Mouse (Mus musculus) forebrain, embryonic 15.5 days (tissue): ENCODE data around the gene Ppp1cc. TPM values are rescaled to one million over a fixed set of nuclear protein-coding genes. Genes with fewer than 3 reads are reported as not detected.
"Not testable (repeated sequence)": the region's sequence is repeated elsewhere in the genome, so short reads cannot be mapped to it uniquely, and the experiment has no call there.

Experiments used
- ATAC-seq: fragments of 200-750 bp; cut with Nextera tagmentation; replicated peaks from 2 replicates; pipeline ENCODE4 v1.8.0; 2017; ENCODE audit warnings: mild to moderate bottlenecking, moderate TSS enrichment, moderate library complexity
- H3K27ac ChIP-seq: fragments of 300-500 bp; sonication (generic); replicated peaks from 2 replicates; pipeline ENCODE4 v1.5.1; 2015; ENCODE audit warnings: mild to moderate bottlenecking, inconsistent platforms
- H3K27me3 ChIP-seq: fragments of 300-500 bp; sonication (generic); 2 replicates; pipeline ENCODE4 v1.6.1; 2015; ENCODE audit warnings: inconsistent platforms
- H3K36me3 ChIP-seq: fragments of 300-500 bp; sonication (generic); 2 replicates; pipeline ENCODE4 v1.6.1; 2015; ENCODE audit warnings: mild to moderate bottlenecking, inconsistent platforms
- H3K4me1 ChIP-seq: fragments of 300-500 bp; sonication (generic); 2 replicates; pipeline ENCODE4 v1.6.1; 2015; ENCODE audit warnings: inconsistent platforms
- H3K4me2 ChIP-seq: fragments of 300-500 bp; sonication (generic); replicated peaks from 2 replicates; pipeline ENCODE4 v1.6.1; 2015; ENCODE audit warnings: mild to moderate bottlenecking, inconsistent platforms
- H3K4me3 ChIP-seq: fragments of 300-500 bp; sonication (generic); 2 replicates; pipeline ENCODE4 v1.5.1; 2015; ENCODE audit warnings: mild to moderate bottlenecking, inconsistent platforms
- H3K9ac ChIP-seq: fragments of 300-500 bp; sonication (generic); replicated peaks from 2 replicates; pipeline ENCODE4 v1.6.1; 2015; ENCODE audit warnings: mild to moderate bottlenecking, inconsistent platforms
- H3K9me3 ChIP-seq: fragments of 300-500 bp; sonication (generic); 2 replicates; pipeline ENCODE4 v1.6.1; 2016; ENCODE audit warnings: inconsistent platforms
- WGBS: fragments of 180-500 bp; shearing (Covaris S2); methylation state at CpG from one replicate; pipeline ENCODE4 v1.1.7; 2015; ENCODE audit warnings: mixed read lengths; 5-methylcytosine and 5-hydroxymethylcytosine counted together
- polyA plus RNA-seq: library from polyadenylated mRNA; unstranded; fragments of >200 nt; fragmentation: Nextera tagmentation; extraction: Ambion mirVana; gene quantifications from 2 replicates; pipeline ENCODE4 v1.2.1, GENCODE M21; 2015

Ppp1cc gene
- polyA plus RNA-seq, 1 experiment from 2014 or later = 275 TPM

- Histone ChIP-seq H3K4me1 (no peaks in the 10 kb centered on the region), H3K9ac (no peak overlapping the region), H3K9me3 (no peaks in the 10 kb centered on the region), H3K4me3 (no peak overlapping the region), H3K36me3 (no peaks in the 10 kb centered on the region), H3K27me3 (no peaks in the 10 kb centered on the region), H3K27ac (no peak overlapping the region), H3K4me2 (no peak overlapping the region)
- ATAC-seq = no peak
- WGBS = 56% methylated on average over 8 of the region's 8 CpGs
Observed at GRCm38 (mm10) chr5:122142230-122142992, 15.7 kb upstream of the Ppp1cc start.

DNA sequence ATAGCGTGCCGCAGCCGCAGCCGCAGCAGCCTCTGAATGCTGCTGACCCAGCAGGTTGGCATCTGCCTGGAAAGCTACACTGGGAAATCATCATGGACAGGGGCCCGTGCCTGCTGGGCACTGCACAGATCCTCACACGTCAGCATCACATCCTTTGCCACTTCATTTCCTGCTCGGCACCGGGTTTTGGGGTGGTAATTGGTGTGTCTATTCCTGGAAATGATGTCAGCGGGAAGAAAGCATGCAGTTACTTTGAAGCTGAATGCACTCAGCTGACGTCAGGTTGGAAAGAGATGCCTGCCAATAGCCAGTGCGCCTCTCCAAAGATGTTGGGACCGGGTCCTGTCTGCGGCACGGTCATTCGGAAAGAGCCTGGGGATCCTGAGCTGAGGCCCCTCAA is 14.5 kb upstream of the Ppp1cc start:
- no peaks in the 10 kb centered on the region for H3K9me3 ChIP-seq
- H3K9ac ChIP-seq = no peak overlapping the region
- 81% methylated on average over 15 of the region's 15 CpGs for WGBS
- H3K4me1 ChIP-seq = no peaks in the 10 kb centered on the region
- H3K36me3 ChIP-seq = no peaks in the 10 kb centered on the region
- H3K27me3 ChIP-seq = no peaks in the 10 kb centered on the region
- H3K4me3 ChIP-seq = no peak overlapping the region
- no peak overlapping the region for H3K4me2 ChIP-seq
- H3K27ac ChIP-seq = no peak overlapping the region
- no peak for ATAC-seq

DNA sequence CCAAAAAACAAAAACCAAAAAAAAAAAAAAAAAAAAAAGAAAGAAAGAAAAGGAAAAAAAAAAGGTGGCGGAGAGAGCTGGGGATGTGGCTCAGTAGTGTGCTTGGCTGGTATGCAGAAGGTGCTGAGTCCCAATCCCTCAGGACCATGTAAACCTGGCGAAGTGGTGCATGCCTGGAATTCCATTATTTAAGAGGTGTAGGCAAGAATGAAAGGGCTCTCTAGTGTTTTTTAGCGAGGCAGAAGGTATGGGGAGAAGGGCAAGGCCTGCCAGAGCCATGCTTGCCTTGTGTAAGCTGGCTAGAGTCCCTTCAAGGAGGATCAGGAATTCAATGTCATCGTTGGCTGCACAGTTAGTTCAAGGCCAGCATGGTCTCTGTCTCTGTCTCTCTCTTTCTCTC is 13.3 kb upstream of the Ppp1cc start:
- no peak overlapping the region for H3K27ac ChIP-seq
- no peak overlapping the region for H3K9ac ChIP-seq
- no peaks in the 10 kb centered on the region for H3K4me1 ChIP-seq
- no peaks in the 10 kb centered on the region for H3K36me3 ChIP-seq
- no peak overlapping the region for H3K4me2 ChIP-seq
- no peaks in the 10 kb centered on the region for H3K9me3 ChIP-seq
- 85% methylated on average over 4 of the region's 4 CpGs for WGBS
- no peak for ATAC-seq
- H3K4me3 ChIP-seq = no peak overlapping the region
- no peaks in the 10 kb centered on the region for H3K27me3 ChIP-seq

DNA sequence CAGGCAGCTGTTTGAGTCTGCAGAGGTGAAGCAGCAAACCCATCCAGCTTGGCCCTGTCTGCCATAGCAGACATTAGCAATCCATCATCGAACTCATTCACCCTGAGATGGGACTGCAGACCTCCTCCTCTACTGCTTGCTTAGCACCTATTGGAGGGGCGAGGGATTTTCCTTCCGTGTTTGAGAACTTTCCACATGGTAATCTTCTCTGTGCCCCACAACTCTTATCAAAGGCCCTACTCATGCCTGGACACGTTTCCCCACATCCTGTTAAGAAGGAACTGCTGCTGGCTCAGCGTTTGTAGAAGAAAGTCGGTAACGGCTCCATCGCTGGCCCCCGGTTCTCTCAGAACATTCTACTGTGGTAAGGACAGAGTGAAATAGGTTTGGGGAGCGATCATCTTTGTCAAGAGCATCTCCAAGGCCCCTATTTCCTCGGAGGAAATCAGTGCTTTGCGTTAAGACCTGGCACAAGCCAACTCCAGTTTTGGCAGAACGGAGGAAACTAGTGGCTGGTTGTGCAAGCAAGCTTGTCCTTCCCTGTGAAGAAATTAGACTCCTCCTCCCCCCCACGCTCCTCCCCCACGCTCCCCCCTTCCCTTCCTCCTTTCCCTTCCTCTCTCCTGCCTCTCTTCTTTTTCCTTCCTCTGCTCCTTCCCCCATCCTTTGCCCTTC is 12.6 kb upstream of the Ppp1cc start:
- 0 out of 2 replicates have a peak overlapping the region, but pooled peaks have one; percentile 10 for H3K4me2 ChIP-seq
- 0 out of 2 replicates have a peak overlapping the region, but pooled peaks have one; percentile 8 for H3K27ac ChIP-seq
- no peak for ATAC-seq
- H3K27me3 ChIP-seq = no peaks in the 10 kb centered on the region
- WGBS = 72% methylated on average over 15 of the region's 15 CpGs
- H3K9ac ChIP-seq = no peak overlapping the region
- no peaks in the 10 kb centered on the region for H3K4me1 ChIP-seq
- H3K9me3 ChIP-seq = no peaks in the 10 kb centered on the region
- H3K36me3 ChIP-seq = no peaks in the 10 kb centered on the region
- no peak overlapping the region for H3K4me3 ChIP-seq

DNA sequence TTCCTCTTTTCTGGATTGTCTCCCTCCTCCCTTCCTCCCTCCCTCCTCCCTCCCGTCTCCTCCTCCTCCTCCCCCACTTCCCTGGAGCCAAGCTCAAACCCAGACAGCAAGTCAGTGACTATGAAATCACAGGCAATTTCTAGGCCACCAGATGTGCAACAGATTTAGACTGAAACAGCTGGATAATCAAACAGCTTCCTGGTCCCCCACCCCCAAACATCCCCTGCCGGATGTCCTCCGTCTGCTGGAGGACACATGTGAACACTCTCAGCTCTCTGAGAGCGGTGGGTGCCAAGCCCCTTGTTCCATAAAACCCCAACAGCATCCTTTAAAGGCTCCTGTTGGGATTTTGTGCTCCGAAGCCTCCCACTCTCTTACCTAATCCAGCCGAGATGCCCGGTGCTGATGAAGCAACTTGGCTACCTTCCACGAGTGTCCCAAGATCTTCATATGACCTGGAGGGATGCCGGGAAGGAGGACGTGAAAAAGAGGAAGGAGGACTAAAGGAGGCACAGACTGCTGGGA is 12.0 kb upstream of the Ppp1cc start:
- Histone ChIP-seq H3K4me3 (no peak overlapping the region), H3K9ac (no peak overlapping the region), H3K27ac (no peak overlapping the region; the same call in 1 of the 2 replicates), H3K4me2 (no peak overlapping the region), H3K27me3 (no peaks in the 10 kb centered on the region), H3K9me3 (no peaks in the 10 kb centered on the region), H3K36me3 (no peaks in the 10 kb centered on the region), H3K4me1 (no peaks in the 10 kb centered on the region)
- ATAC-seq = no peak
- WGBS = 65% methylated on average over 10 of the region's 10 CpGs

GRCm38 (mm10) chr5:122146609-122147008 is 11.5 kb upstream of the Ppp1cc start:
- Histone ChIP-seq H3K4me1 (no peaks in the 10 kb centered on the region), H3K9me3 (no peaks in the 10 kb centered on the region), H3K4me2 (no peak overlapping the region), H3K4me3 (no peak overlapping the region), H3K9ac (no peak overlapping the region), H3K36me3 (no peaks in the 10 kb centered on the region), H3K27ac (no peak overlapping the region; the same call in 1 of the 2 replicates), H3K27me3 (no peaks in the 10 kb centered on the region)
- no peak for ATAC-seq

- Histone ChIP-seq H3K27ac (no peak overlapping the region), H3K4me2 (no peak overlapping the region), H3K4me1 (no peaks in the 10 kb centered on the region), H3K9ac (no peak overlapping the region), H3K27me3 (no peaks in the 10 kb centered on the region), H3K9me3 (no peaks in the 10 kb centered on the region), H3K4me3 (no peak overlapping the region), H3K36me3 (no peaks in the 10 kb centered on the region)
- WGBS = 56% methylated on average over 1 of the region's 1 CpGs
- no peak for ATAC-seq
Observed at GRCm38 (mm10) chr5:122148107-122148506, 10.0 kb upstream of the Ppp1cc start.

- Histone ChIP-seq H3K9me3 (no peaks in the 10 kb centered on the region), H3K4me2 (no peak overlapping the region), H3K27me3 (no peaks in the 10 kb centered on the region), H3K27ac (no peak overlapping the region), H3K9ac (no peak overlapping the region), H3K4me1 (no peaks in the 10 kb centered on the region), H3K4me3 (no peak overlapping the region), H3K36me3 (no peaks in the 10 kb centered on the region)
- 55% methylated on average over 4 of the region's 4 CpGs for WGBS
- no peak for ATAC-seq
Observed at GRCm38 (mm10) chr5:122149259-122149658, 8.8 kb upstream of the Ppp1cc start.

- H3K4me1 ChIP-seq, ATAC-seq, H3K36me3 ChIP-seq, H3K4me2 ChIP-seq, H3K9me3 ChIP-seq, H3K4me3 ChIP-seq, H3K27me3 ChIP-seq, H3K9ac ChIP-seq, H3K27ac ChIP-seq: not testable (repeated sequence)
- 88% methylated on average over 5 of the region's 5 CpGs for WGBS
Observed at GRCm38 (mm10) chr5:122152508-122152907, 5.6 kb upstream of the Ppp1cc start.

- Histone ChIP-seq H3K4me3 (no peak overlapping the region), H3K4me1 (0 out of 2 replicates have a peak, but pooled peaks cover 9% of the 10 kb centered on the region), H3K4me2 (no peak overlapping the region), H3K9me3 (no peaks in the 10 kb centered on the region), H3K27me3 (no peaks in the 10 kb centered on the region), H3K36me3 (no peaks in the 10 kb centered on the region), H3K27ac (no peak overlapping the region), H3K9ac (no peak overlapping the region)
- no peak for ATAC-seq
- 31% methylated on average over 12 of the region's 14 CpGs for WGBS
Observed at GRCm38 (mm10) chr5:122154006-122154405, 4.1 kb upstream of the Ppp1cc start.

DNA sequence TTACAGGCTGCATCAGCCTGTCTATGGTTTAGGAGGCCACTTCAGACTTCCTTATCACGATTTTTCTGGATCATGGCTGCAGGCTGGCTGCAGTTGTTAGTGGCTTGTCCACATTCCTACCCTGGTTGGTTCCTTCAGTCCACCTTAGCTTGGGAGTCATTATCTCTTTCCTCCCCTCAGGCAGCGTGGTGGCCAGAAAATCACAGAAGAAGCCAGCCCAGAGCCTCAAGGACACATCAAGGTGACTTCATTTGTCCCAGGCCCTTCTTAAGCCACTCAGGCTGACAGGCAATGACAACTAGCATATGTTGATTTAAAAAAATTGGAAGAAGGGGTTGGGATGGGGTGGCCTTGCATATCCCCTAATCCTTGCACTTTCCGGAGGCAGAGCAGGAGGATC is 3.3 kb upstream of the Ppp1cc start:
- ATAC-seq = no peak
- H3K27me3 ChIP-seq = no peaks in the 10 kb centered on the region
- no peak overlapping the region for H3K4me2 ChIP-seq
- H3K4me1 ChIP-seq = peaks cover 14% of the 10 kb centered on the region
- no peak overlapping the region for H3K9ac ChIP-seq
- WGBS = 77% methylated on average over 3 of the region's 3 CpGs
- H3K27ac ChIP-seq = no peak overlapping the region
- H3K4me3 ChIP-seq = no peak overlapping the region
- no peaks in the 10 kb centered on the region for H3K36me3 ChIP-seq
- H3K9me3 ChIP-seq = no peaks in the 10 kb centered on the region

DNA sequence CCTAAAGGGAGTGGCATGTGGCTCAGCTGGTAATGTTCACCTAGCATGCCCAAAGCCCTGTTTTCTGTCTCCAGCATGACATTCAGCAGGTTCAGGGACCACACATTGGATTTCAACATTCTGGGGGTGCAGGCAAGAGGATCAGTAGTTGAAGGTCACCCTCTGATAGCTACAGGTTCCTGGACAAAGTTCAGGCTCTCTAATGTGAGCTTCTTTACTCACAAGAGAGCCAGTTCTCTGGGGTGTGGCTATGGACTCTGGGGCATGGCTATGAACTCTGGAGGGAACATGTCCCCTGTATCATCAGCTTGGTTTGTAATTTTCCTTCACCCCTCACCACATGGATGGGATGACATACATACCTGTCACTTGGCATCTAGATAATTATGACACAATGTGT is 2.5 kb upstream of the Ppp1cc start:
- ATAC-seq = no peak
- Histone ChIP-seq H3K4me3 (no peak overlapping the region), H3K9me3 (no peaks in the 10 kb centered on the region), H3K27me3 (no peaks in the 10 kb centered on the region), H3K36me3 (no peaks in the 10 kb centered on the region), H3K9ac (no peak overlapping the region), H3K4me2 (no peak overlapping the region), H3K4me1 (peaks cover 23% of the 10 kb centered on the region), H3K27ac (no peak overlapping the region)
